ENCODE assay signal across 16 mouse cellular contexts in genomic region chr2:84235641-84236040, GRCm38 (mm10).
"Had no signal": no experiment of that assay in that cellular context is flagged by ENCODE, and none has a peak within 500 bp of the region (broad histone marks: within the 10 kb centered on the region; RNA-seq: fewer than 3 reads in every experiment).

No protein-coding gene starts in this region.

- H3K4me3 ChIP-seq: neural tube, embryonic 13.5 days; neural tube, embryonic 15.5 days; stomach, embryonic 15.5 days had no signal

- H3K4me2 ChIP-seq: neural tube, embryonic 13.5 days; neural tube, embryonic 15.5 days; stomach, embryonic 15.5 days had no signal

- H3K27me3 ChIP-seq: neural tube, embryonic 13.5 days; neural tube, embryonic 15.5 days; stomach, embryonic 15.5 days had no signal

- H3K4me1 ChIP-seq: neural tube, embryonic 13.5 days; neural tube, embryonic 15.5 days; stomach, embryonic 15.5 days had no signal

- H3K9me3 ChIP-seq: neural tube, embryonic 13.5 days; neural tube, embryonic 15.5 days; stomach, embryonic 15.5 days had no signal

- DNase-seq: retina, postnatal 1 day; right cerebral cortex, adult 18-20 months; right cerebral cortex, postnatal 14 days; right cerebral cortex, postnatal 25 days; right cerebral cortex, postnatal 4 days; spleen, adult 18-20 months; thymus, adult 18-20 months; thymus, adult 2 months; thymus, postnatal 14 days; thymus, postnatal 25 days; thymus, postnatal 36 days; thymus, postnatal 4 days had no signal

- H3K27ac ChIP-seq: neural tube, embryonic 13.5 days; neural tube, embryonic 15.5 days; stomach, embryonic 15.5 days; stomach, postnatal 0 days had no signal

- H3K9ac ChIP-seq: neural tube, embryonic 13.5 days; neural tube, embryonic 15.5 days; stomach, embryonic 15.5 days had no signal

- H3K36me3 ChIP-seq: neural tube, embryonic 13.5 days; neural tube, embryonic 15.5 days; stomach, embryonic 15.5 days had no signal
